Mouse (Mus musculus): ENCODE data around the gene Zkscan17. TPM values are rescaled to one million over a fixed set of nuclear protein-coding genes. Genes with fewer than 3 reads are reported as not detected.

Zkscan17 gene
- total RNA-seq, 4 experiments from 2014 or later = 6.4 to 10.0 (median 8.3) TPM

DNA sequence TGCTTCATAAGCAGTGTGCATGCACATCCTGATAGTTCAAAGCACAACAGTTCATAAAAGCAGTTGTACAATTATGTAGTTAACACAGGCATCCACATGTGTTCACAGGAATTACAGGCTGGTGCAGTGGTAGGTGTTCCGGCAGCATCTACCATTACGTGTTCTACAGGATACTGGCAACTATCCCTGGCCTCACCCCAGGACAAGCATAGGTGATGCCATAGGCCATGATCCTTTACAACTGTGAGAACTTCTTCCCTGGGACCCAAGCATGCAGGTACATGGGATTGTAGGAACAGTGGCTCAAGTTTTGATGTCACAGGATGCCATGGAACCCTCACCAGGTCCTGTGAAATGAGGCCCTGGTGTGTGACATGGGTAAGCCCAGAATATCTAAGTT lies 66.1 kb downstream of the Zkscan17 start:
- DNase-seq (ENCODE audit: low spot score in 2 of 2) = no peak

DNA sequence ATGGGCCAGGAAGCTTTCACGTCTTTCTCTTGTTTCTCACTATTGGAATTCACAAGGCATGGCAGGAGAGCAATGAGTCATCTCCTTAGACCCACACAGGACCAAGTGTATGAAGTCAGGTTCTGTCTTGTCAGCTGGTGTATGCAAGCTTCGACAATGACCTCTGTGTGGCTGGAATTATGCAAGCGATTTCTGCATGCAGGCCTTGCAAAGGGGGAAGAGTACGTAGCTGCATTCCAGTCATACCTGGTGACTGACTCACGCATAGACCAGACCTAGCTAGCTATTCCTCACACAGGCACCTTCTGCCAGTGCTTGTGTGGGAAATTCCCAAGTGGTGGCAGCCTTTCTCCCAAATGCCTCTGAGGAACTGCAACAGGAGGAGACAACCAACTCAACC lies 67.6 kb downstream of the Zkscan17 start:
- no peak for DNase-seq (ENCODE audit: low spot score in 2 of 2)

DNA sequence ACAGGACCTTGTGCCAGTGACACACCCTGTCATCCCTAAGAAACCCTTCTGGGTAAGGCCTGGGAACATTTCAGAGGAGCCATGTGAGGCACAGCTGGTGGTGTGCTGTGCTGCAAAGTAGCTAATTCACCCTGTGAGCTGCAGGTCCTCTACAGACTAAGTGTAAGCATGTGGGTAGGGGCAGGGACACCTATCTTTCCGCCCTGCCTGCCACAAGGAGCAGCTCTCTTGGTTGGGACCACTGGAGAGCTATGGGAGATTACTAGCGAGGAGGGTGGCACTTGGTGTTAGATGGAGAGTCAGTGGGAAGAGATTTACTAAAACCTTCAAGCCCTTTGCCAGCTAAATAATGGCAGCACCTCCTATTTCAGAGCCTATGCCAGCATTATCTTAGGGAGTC lies 69.7 kb downstream of the Zkscan17 start:
- no peak for DNase-seq (ENCODE audit: low spot score in 2 of 2)

DNA sequence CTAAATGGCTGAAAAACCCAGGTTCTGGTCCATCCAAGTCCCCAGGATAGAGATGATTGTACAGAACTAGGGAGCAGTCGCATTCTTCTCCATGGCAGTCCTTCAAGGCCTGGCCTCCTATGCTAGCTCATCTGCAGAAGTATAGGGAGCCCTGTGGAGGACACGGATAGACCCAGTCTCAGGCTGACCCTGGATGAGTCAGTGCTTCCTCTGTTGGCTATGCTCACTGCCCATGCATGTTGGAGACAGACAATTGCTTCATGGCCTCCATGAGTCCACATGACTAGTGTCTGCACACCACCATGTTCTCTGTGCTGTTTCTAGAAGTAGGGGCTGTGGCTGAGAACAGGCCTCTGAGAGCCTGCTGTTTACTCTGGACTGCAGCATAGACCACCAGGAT lies 70.2 kb downstream of the Zkscan17 start:
- no peak for DNase-seq (ENCODE audit: low spot score in 2 of 2)

DNA sequence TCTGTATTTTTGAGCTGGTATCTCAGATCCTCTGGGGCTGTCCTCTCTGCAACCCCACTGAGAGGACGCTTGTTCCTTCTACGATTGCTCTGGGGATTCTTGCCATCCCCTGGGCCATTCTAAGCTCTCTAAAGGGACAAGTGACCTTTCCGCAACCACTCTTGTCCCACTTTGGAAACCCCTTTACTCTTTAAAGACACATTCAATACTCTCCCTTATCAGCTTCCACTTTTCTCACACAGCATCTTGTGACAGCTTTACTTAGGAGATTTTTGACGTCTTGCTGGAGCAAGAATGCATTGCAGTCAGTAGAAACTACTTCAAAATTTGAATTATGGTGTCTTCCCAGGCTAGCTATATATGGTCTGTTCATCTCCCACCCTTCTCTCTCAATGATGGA lies 75.5 kb downstream of the Zkscan17 start, which contains the start of gene Snap47:
Gene Snap47 (minus strand): TSS at position 101 of the 400 bp plus-strand sequence.
- DNase-seq (ENCODE audit: low spot score in 2 of 2) = no peak

DNA sequence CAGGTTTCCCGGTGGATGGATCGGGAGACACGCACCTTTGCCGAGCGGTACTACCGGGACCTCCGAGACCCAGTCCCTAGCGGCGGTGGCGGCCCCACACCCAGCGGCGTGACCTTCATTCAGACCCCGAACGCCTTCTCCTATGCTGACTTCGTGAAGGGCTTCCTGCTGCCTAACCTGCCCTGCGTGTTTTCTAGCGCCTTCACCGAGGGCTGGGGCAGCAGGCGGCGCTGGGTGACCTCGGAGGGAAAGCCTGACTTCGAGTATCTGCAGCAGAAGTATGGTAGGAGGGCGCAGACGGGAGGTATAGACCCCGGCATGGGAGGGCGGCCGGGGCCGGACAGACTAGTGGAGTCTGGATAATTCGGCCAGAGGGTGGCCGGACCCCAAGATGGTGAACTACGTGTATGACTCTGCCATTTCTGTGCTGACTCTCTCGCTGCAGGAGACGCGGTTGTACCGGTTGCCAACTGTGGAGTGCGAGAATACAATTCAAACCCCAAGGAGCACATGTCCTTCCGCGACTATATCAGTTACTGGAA lies 76.2 kb downstream of the Zkscan17 start:
- no peak for DNase-seq (ENCODE audit: low spot score in 2 of 2)

DNA sequence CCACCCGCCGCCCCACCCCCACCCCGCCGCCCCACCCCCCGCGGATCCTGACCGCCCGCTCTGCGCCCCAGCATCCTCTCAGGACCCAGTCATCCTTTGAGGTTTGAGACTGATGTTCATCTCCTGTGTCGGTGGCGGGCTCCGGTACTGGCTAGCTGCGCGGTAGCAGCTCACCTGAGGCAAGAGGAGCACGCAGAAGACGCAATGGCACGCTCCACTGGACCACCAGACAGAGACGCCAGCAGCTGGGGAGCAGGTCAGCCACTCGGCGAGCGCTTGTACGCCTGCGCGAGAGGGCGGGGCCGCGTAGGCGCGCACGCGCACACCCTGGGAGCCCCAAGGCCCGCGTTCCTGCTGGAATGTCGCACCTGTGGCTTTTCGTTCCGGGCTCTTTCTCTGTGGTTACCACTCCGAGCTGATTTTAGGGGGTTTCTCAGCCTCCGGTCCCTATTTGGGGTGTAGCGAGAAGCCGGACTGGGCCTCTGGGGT lies 76.8 kb downstream of the Zkscan17 start, which contains the start of gene Jmjd4:
Gene Jmjd4 (plus strand): TSS at position 305 of the 489 bp plus-strand sequence.
- peak; percentile 86 to 93 for DNase-seq (ENCODE audit: low spot score in 2 of 2)

DNA sequence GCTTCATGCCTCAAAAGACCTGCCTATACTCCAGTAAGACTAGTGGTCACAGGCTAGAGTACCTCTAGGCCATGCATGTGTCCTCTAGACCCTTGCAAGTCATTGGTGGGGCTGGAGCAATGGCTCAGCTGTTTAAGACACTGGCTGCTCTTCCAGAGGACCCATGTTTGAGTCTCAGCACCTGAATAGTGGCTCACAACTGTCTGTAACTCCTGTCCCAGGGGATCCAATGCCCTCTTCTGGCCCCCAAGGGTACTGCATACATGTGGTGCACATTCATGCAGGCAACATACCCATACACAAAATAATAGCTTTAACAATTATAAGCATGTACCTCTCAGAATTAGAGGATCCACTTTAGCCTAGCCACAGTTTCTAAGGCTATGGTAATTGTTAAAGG lies 83.4 kb downstream of the Zkscan17 start:
- no peak for DNase-seq (ENCODE audit: low spot score in 2 of 2)

DNA sequence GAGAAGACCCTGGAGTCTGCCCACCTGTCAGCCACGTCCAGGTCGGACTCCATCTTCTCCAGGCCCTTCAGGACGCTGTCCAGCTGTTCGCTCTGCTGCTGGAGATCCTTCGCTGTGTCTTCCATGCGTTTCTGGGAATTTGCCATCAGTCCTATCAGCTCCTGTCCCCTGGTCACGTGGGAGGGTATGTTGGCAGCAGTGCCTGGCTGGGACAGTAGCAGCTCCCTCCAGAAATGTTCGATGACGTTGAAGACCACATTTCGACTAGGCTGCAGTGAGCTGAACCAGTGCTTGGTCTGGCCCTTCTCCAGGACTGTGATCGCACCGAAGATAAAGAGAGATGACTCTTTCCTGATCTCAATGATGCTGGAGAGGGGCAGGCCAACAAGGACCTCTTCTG lies 88.6 kb downstream of the Zkscan17 start:
- no peak for DNase-seq (ENCODE audit: low spot score in 2 of 2)

Other genes starting within 250 kb of the Zkscan17 start
- gene Wnt3a, start 236.0 kb downstream of the Zkscan17 start, total RNA-seq (2022) = under 1 TPM in 3 of 4 experiments, not detected in 1; 0.10 to 0.22 (median 0.16) TPM
- 1 to 10 TPM; 2.9 to 7.3 (median 4.5) TPM for gene Wnt9a, start 219.8 kb downstream of the Zkscan17 start, total RNA-seq (2022)
- not detected for gene Prss38, start 151.1 kb downstream of the Zkscan17 start, total RNA-seq (2022)
- gene Jmjd4, start 76.7 kb downstream of the Zkscan17 start, total RNA-seq (2022) = 10 to 100 TPM; 24.0 to 27.8 (median 26.7) TPM
- gene Snap47, start 75.6 kb downstream of the Zkscan17 start, total RNA-seq (2022) = 100 to 1,000 TPM; 337 to 371 (median 354) TPM
- 1 to 10 TPM; 3.6 to 4.0 (median 3.7) TPM for gene Zfp867, start 54.3 kb downstream of the Zkscan17 start, total RNA-seq (2022)
- 1 to 10 TPM in 3 of 4 experiments, under 1 TPM in 1; 0.98 to 5.6 (median 2.3) TPM for gene Nlrp3, start 14.8 kb upstream of the Zkscan17 start, total RNA-seq (2022)
- gene Olfr222, start 49.5 kb upstream of the Zkscan17 start, total RNA-seq (2022) = not detected
- gene Olfr223, start 66.5 kb upstream of the Zkscan17 start, total RNA-seq (2022) = not detected
- gene Mprip, start 134.6 kb upstream of the Zkscan17 start, total RNA-seq (2022) = 100 to 1,000 TPM; 265 to 273 (median 269) TPM

All from layer of hippocampus, adult 8-10 months (tissue).